Mouse (Mus musculus) testis, adult 2 months (tissue): ENCODE measurements at regions not wholly inside any gene's neighbourhood (a gene's known extent, or its start where the extent isn't known, plus 50 kb on each side); places are given as distances from the start of the nearest gene placed in this dataset.

Experiments used
- CTCF ChIP-seq: fragments of 200-500 bp; IDR thresholded peaks from 2 replicates; pipeline ENCODE4 v1.5.1; 2012; ENCODE audit warnings: low read depth, mild to moderate bottlenecking, inconsistent platforms, low read length, moderate library complexity; ENCODE audit not compliant: control insufficient read depth, insufficient read depth, insufficient replicate concordance
- POLR2A ChIP-seq: fragments of 200-500 bp; IDR thresholded peaks from 2 replicates; pipeline ENCODE4 v1.6.1; 2012; ENCODE audit warnings: low read depth, mild to moderate bottlenecking, inconsistent platforms, low read length, moderate library complexity; ENCODE audit not compliant: control insufficient read depth

DNA sequence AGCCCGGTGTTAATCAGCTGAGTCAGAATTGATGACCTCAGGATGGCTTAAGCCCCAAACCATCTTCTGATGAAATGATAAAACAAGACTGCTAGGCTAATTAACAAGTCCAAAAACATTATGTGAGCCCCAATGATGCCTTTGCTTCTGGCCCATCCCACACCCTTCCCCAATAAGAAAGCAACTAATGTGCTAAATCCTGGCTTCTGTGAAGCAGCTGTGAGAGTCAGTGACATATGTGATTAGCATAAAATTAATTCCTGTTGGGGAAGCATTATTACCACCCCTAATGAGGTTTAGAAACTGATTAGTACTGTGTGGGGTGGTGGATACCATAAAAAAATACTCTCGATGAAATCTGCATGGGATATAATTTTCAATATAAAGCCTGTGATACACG, 69.3 kb downstream of the Arrdc4 start:
- TF ChIP-seq POLR2A (no peak), CTCF (no peak)
